25 mouse cellular contexts compared by ENCODE assay signal in genomic region chr9:24963290-24963689, GRCm38 (mm10).
DNase-seq lines count a peak whose midpoint lies in the region; ATAC-seq lines count a peak whose summit lies in the region.
"Had no signal": no experiment of that assay in that cellular context is flagged by ENCODE, and none has a peak within 500 bp of the region (broad histone marks: within the 10 kb centered on the region; RNA-seq: fewer than 3 reads in every experiment).

No protein-coding gene starts in this region.

- no peak overlapping the region for H3K4me2 ChIP-seq in heart, embryonic 12.5 days
- peak overlapping the region; percentile 2; the same call in 1 of the 2 replicates for H3K4me2 ChIP-seq in heart, embryonic 14.5 days (ENCODE audit: low read length)
- H3K4me2 ChIP-seq in heart, embryonic 16.5 days (ENCODE audit: low read depth, low read length): no peak overlapping the region
- H3K4me2 ChIP-seq: embryonic facial prominence, embryonic 12.5 days; forebrain, embryonic 13.5 days had no signal

- H3K9ac ChIP-seq in heart, embryonic 12.5 days: no peak overlapping the region
- no peak overlapping the region for H3K9ac ChIP-seq in heart, embryonic 14.5 days (ENCODE audit: low read length)
- H3K9ac ChIP-seq in heart, embryonic 16.5 days (ENCODE audit: low read length): no peak overlapping the region
- H3K9ac ChIP-seq: embryonic facial prominence, embryonic 12.5 days; forebrain, embryonic 13.5 days had no signal

- peak overlapping the region; percentile 69 for H3K27ac ChIP-seq in heart, embryonic 10.5 days
- peak overlapping the region; percentile 70 for H3K27ac ChIP-seq in heart, embryonic 12.5 days (ENCODE audit: poor library complexity, severe bottlenecking)
- peak overlapping the region; percentile 26 to 73; a peak in 2 of 4 replicates for H3K27ac ChIP-seq in heart, embryonic 14.5 days (replicated peaks in 1 of 2; ENCODE audit: control insufficient read depth in 1 of 2, insufficient read depth in 1 of 2, low read depth in 2 of 2, low read length in 2 of 2)
- H3K27ac ChIP-seq in heart, embryonic 16.5 days (ENCODE audit: low read length): peak overlapping the region; percentile 47
- H3K27ac ChIP-seq: embryonic facial prominence, embryonic 10.5 days; embryonic facial prominence, embryonic 12.5 days; forebrain, embryonic 13.5 days had no signal

- no peak for DNase-seq in heart, embryonic 10.5 days (ENCODE audit: low spot score)
- no peak for DNase-seq in heart, postnatal 10 days
- no peak for DNase-seq in heart, postnatal 25 days (ENCODE audit: low spot score)
- no peak for DNase-seq in heart, adult 9 months (ENCODE audit: low spot score in 2 of 2)
- DNase-seq in heart, postnatal 36 days: no peak
- DNase-seq: adrenal gland, adult 8-10 months; adrenal gland, postnatal 14 days; adrenal gland, postnatal 36 days; B cell, adult 2 months; cerebellum, adult 11-12 months; cerebellum, adult 2 months; cerebellum, adult 9-10 months; cerebellum, postnatal 10 days; cerebellum, postnatal 25 days had no signal

- peaks cover 24% of the 10 kb centered on the region for H3K4me1 ChIP-seq in heart, embryonic 10.5 days
- peaks cover 26% of the 10 kb centered on the region for H3K4me1 ChIP-seq in heart, embryonic 12.5 days (replicated peaks)
- H3K4me1 ChIP-seq in heart, embryonic 14.5 days (ENCODE audit: control insufficient read depth in 2 of 2, insufficient read depth in 2 of 2, low read length in 2 of 2): peaks cover 8 to 35% of the 10 kb centered on the region in 2 experiments
- peaks cover 6% of the 10 kb centered on the region; the same call in 1 of the 2 replicates for H3K4me1 ChIP-seq in heart, embryonic 16.5 days (ENCODE audit: control insufficient read depth, insufficient read depth, low read length)
- H3K4me1 ChIP-seq: forebrain, embryonic 13.5 days had no signal

- no peak overlapping the region for H3K4me3 ChIP-seq in heart, embryonic 10.5 days
- H3K4me3 ChIP-seq in heart, embryonic 12.5 days: no peak overlapping the region
- no peak overlapping the region for H3K4me3 ChIP-seq in heart, embryonic 14.5 days (ENCODE audit: control insufficient read depth in 1 of 2, insufficient read depth in 1 of 2, low read depth in 1 of 2, low read length in 2 of 2)
- no peak overlapping the region for H3K4me3 ChIP-seq in heart, embryonic 16.5 days (ENCODE audit: low read length)
- H3K4me3 ChIP-seq: embryonic facial prominence, embryonic 10.5 days; embryonic facial prominence, embryonic 12.5 days; forebrain, embryonic 13.5 days had no signal

- no peak for ATAC-seq in heart, embryonic 12.5 days (ENCODE audit: insufficient number of reproducible peaks, low FRiP score)
- ATAC-seq in heart, embryonic 14.5 days (ENCODE audit: insufficient number of reproducible peaks, insufficient read depth, low FRiP score, low read depth): no peak
- ATAC-seq in heart, embryonic 16.5 days (replicated peaks; ENCODE audit: extremely low read depth, insufficient read depth, low FRiP score): peak; percentile 74
- ATAC-seq: activated CD4-positive, CD25-positive, alpha-beta regulatory T cell, adult 4 months; CD4-positive, CD25-positive, alpha-beta regulatory T cell, adult 4 months; forebrain, embryonic 13.5 days; Patski had no signal

- 19% methylated on average over 1 of the region's 1 CpGs for WGBS in heart, embryonic 10.5 days
- WGBS in heart, embryonic 12.5 days: 14% methylated on average over 1 of the region's 1 CpGs
- 17% methylated on average over 1 of the region's 1 CpGs for WGBS in heart, embryonic 14.5 days
- WGBS in heart, embryonic 16.5 days: 8% methylated on average over 1 of the region's 1 CpGs

- no peaks in the 10 kb centered on the region for H3K36me3 ChIP-seq in heart, embryonic 10.5 days
- H3K36me3 ChIP-seq in heart, embryonic 12.5 days: no peaks in the 10 kb centered on the region
- H3K36me3 ChIP-seq in heart, embryonic 14.5 days (ENCODE audit: control insufficient read depth, insufficient read depth, low read length): no peaks in the 10 kb centered on the region
- H3K36me3 ChIP-seq in heart, embryonic 16.5 days (ENCODE audit: control insufficient read depth, insufficient read depth): no peaks in the 10 kb centered on the region
- H3K36me3 ChIP-seq: embryonic facial prominence, embryonic 10.5 days; embryonic facial prominence, embryonic 12.5 days; G1E had no signal

- no peaks in the 10 kb centered on the region for H3K27me3 ChIP-seq in heart, embryonic 10.5 days (ENCODE audit: insufficient read depth, poor library complexity, severe bottlenecking)
- H3K27me3 ChIP-seq in heart, embryonic 12.5 days (replicated peaks): no peaks in the 10 kb centered on the region
- H3K27me3 ChIP-seq in heart, embryonic 14.5 days (ENCODE audit: control insufficient read depth, insufficient read depth, low read length): no peaks in the 10 kb centered on the region
- H3K27me3 ChIP-seq in heart, embryonic 16.5 days (ENCODE audit: control insufficient read depth, insufficient read depth, low read length): no peaks in the 10 kb centered on the region
- H3K27me3 ChIP-seq: CH12.LX; forebrain, embryonic 13.5 days; Patski had no signal

- no peaks in the 10 kb centered on the region for H3K9me3 ChIP-seq in heart, embryonic 10.5 days
- no peaks in the 10 kb centered on the region for H3K9me3 ChIP-seq in heart, embryonic 12.5 days (replicated peaks)
- H3K9me3 ChIP-seq in heart, embryonic 14.5 days (ENCODE audit: control insufficient read depth, low read length): no peaks in the 10 kb centered on the region
- H3K9me3 ChIP-seq in heart, embryonic 16.5 days (replicated peaks; ENCODE audit: control insufficient read depth, low read length): no peaks in the 10 kb centered on the region
- H3K9me3 ChIP-seq: embryonic facial prominence, embryonic 10.5 days; embryonic facial prominence, embryonic 12.5 days; forebrain, embryonic 13.5 days; G1E had no signal

- intact Hi-C loops in heart, postnatal 10 days (cut with DNase I): no loop called here
- intact Hi-C loops in heart, postnatal 25 days (cut with DNase I): no loop called here
- intact Hi-C loops in heart, postnatal 36 days (cut with DNase I): no loop called here
